In the genomic region with DNA sequence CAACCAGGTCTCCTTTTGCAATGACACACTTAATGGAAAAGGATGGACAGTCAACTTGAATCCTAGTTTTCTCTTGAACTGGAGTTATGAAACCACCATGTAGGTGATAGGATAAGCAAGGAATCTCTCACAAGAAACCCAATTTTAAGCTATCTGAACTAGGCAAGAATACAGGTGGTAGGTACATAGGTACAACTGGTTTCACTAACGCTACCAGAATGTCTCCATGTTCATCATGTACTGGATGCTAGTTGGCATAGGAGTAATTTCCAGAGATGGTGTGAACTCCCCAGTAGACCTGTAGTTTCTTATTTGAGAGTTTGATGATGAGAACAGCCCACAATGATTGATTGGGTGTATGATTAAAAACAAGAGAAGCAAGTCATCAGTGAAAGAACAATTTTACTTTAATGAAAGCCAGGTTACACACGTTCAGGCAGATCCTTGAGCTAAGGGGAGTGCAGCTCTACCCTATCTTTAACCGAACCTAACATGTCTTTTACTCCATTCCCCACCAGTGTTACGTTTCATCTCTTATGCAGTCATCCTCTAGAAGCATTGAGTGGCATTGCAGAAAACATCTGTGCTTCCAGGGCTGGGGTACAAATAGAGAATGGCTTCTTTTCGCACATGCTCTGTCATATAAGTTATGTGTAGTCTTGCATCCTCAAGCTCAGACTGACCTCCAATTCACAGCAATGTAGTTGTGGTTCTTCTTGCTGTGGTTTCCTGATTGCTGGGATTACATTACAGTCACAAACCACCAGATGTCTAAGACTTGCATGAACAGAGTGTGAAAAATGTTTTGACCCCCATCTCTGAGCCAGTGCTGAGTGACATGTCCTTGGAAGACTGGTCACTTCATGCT, we compare ENCODE assay signal across 8 mouse cellular contexts. TPM values are rescaled to one million over a fixed set of nuclear protein-coding genes. Genes with fewer than 3 reads are reported as not detected.
DNase-seq lines count a peak whose midpoint lies in the region; ATAC-seq and TF ChIP-seq lines count a peak whose summit lies in the region.

No protein-coding gene starts in this region.

- H3K9me3 ChIP-seq in ES-E14 (ENCODE audit: control insufficient read depth, insufficient read depth, low read depth, low read length), result no peaks in the 10 kb centered on the region
- no peaks in the 10 kb centered on the region for H3K9me3 ChIP-seq in forebrain, embryonic 15.5 days
- H3K9me3 ChIP-seq in liver, embryonic 14.5 days (ENCODE audit: control insufficient read depth, low read length), result no peaks in the 10 kb centered on the region

- in situ Hi-C loops in ES-E14 (cut with MboI; ENCODE audit: low sequenced_read_pairs in 2 of 2, unreplicated experiment in 2 of 2), result no loop called here

- DNase-seq in cerebellum, adult 2 months, result no peak
- DNase-seq in ES-E14 (ENCODE audit: low read depth, low spot score), result no peak
- DNase-seq in liver, embryonic 14.5 days (ENCODE audit: low read depth in 3 of 3, low spot score in 3 of 3), result no peak
- DNase-seq in spleen, postnatal 14 days (ENCODE audit: low spot score in 2 of 2), result no peak
- DNase-seq in ovary, postnatal 36 days (ENCODE audit: low spot score), result no peak

- H3K27me3 ChIP-seq in cerebellum, adult 2 months (ENCODE audit: control insufficient read depth, insufficient read depth, low read length), result no peaks in the 10 kb centered on the region
- H3K27me3 ChIP-seq in forebrain, embryonic 15.5 days, result no peaks in the 10 kb centered on the region
- no peaks in the 10 kb centered on the region for H3K27me3 ChIP-seq in liver, embryonic 14.5 days (ENCODE audit: control insufficient read depth, insufficient read depth, low read length)

- no peak for TF ChIP-seq POLR2A in cerebellum, adult 2 months (IDR thresholded peaks at IDR 0.05; ENCODE audit: borderline replicate concordance, insufficient read depth, low read length)

- H3K4me1 ChIP-seq in cerebellum, adult 2 months (ENCODE audit: control insufficient read depth, insufficient read depth, low read length), result peaks cover 9% of the 10 kb centered on the region; the same call in 1 of the 2 replicates
- H3K4me1 ChIP-seq in ES-E14 (ENCODE audit: control insufficient read depth in 2 of 2, insufficient read depth in 2 of 2, low read length in 2 of 2, poor library complexity in 1 of 2), result no peaks in the 10 kb centered on the region; a peak in 1 of 4 replicates
- H3K4me1 ChIP-seq in forebrain, embryonic 15.5 days, result peaks cover 36% of the 10 kb centered on the region
- peaks cover 19 to 22% of the 10 kb centered on the region in 2 experiments for H3K4me1 ChIP-seq in liver, embryonic 14.5 days (replicated peaks; ENCODE audit: control insufficient read depth in 2 of 2, insufficient read depth in 2 of 2, low read length in 1 of 2)

- H3K27ac ChIP-seq in cerebellum, adult 2 months (ENCODE audit: insufficient read depth, low read length), result no peak overlapping the region
- no peak overlapping the region; the same call in 1 of the 2 replicates for H3K27ac ChIP-seq in ES-E14 (ENCODE audit: insufficient read depth, low read depth, low read length, poor library complexity, severe bottlenecking)
- H3K27ac ChIP-seq in forebrain, embryonic 15.5 days (replicated peaks), result peak overlapping the region; percentile 100
- peak overlapping the region; percentile 98 for H3K27ac ChIP-seq in liver, embryonic 14.5 days

- TF ChIP-seq CTCF in cerebellum, adult 2 months (IDR thresholded peaks at IDR 0.05; ENCODE audit: borderline replicate concordance, insufficient read depth, low read depth, low read length), result no peak
- TF ChIP-seq CTCF in liver, embryonic 14.5 days (IDR thresholded peaks at IDR 0.05; ENCODE audit: low read depth), result no peak

- no peak for ATAC-seq in cerebellum, adult (ENCODE audit: insufficient number of reproducible peaks, low FRiP score, low TSS enrichment)
- no peak for ATAC-seq in forebrain, embryonic 15.5 days (replicated peaks)
- ATAC-seq in liver, embryonic 14.5 days (ENCODE audit: insufficient read depth), result no peak
- ATAC-seq in inflammation-experienced regulatory T-cells, adult 6 months, result no peak

- TF ChIP-seq EP300 in liver, embryonic 14.5 days (IDR thresholded peaks at IDR 0.05; ENCODE audit: low read depth), result peak; percentile 13; the same call in 1 of the 2 replicates

- WGBS in cerebellum, adult 2 months, result 17% methylated on average over 5 of the region's 5 CpGs
- WGBS in forebrain, embryonic 15.5 days, result 35% methylated on average over 5 of the region's 5 CpGs
- WGBS in liver, embryonic 14.5 days (ENCODE audit: insufficient replicate concordance), result 35% methylated on average over 5 of the region's 5 CpGs

- H3K36me3 ChIP-seq in ES-E14 (ENCODE audit: control insufficient read depth, insufficient read depth, low read length, poor library complexity, severe bottlenecking), result peaks cover 20% of the 10 kb centered on the region; the same call in 1 of the 2 replicates
- H3K36me3 ChIP-seq in forebrain, embryonic 15.5 days, result peaks cover 39% of the 10 kb centered on the region
- peaks cover 58% of the 10 kb centered on the region for H3K36me3 ChIP-seq in liver, embryonic 14.5 days (replicated peaks; ENCODE audit: control insufficient read depth, insufficient read depth, low read depth)

- H3K4me2 ChIP-seq in forebrain, embryonic 15.5 days (replicated peaks), result peak overlapping the region; percentile 60
- H3K4me2 ChIP-seq in liver, embryonic 14.5 days (ENCODE audit: low read depth), result peak overlapping the region; percentile 87

- H3K9ac ChIP-seq in ES-E14 (ENCODE audit: insufficient read depth, low read depth, low read length, poor library complexity, severe bottlenecking), result no peak overlapping the region
- H3K9ac ChIP-seq in forebrain, embryonic 15.5 days (replicated peaks), result peak overlapping the region; percentile 95; the same call in 1 of the 2 replicates
- peak overlapping the region; percentile 95 for H3K9ac ChIP-seq in liver, embryonic 14.5 days (replicated peaks)

- peak overlapping the region; percentile 33 for H3K4me3 ChIP-seq in cerebellum, adult 2 months (replicated peaks; ENCODE audit: insufficient read depth, low read depth, low read length)
- H3K4me3 ChIP-seq in ES-E14 (ENCODE audit: insufficient read depth in 1 of 2, low read depth in 1 of 2, low read length in 2 of 2, poor library complexity in 1 of 2, severe bottlenecking in 1 of 2), result no peak overlapping the region
- H3K4me3 ChIP-seq in forebrain, embryonic 15.5 days, result peak overlapping the region; percentile 81
- peak overlapping the region; percentile 9 to 65; a peak in 3 of 4 replicates for H3K4me3 ChIP-seq in liver, embryonic 14.5 days (ENCODE audit: insufficient read depth in 1 of 2, low read depth in 2 of 2, low read length in 2 of 2)

TF ChIP-seq in ES-E14, 5 proteins besides CTCF, POLR2A, EP300 and RAD21:
- TF ChIP-seq CHD2 (IDR thresholded peaks at IDR 0.05; ENCODE audit: low read depth, low read length) (peak; percentile 30; the same call in 1 of the 2 replicates), ZNF384 (IDR thresholded peaks at IDR 0.05; ENCODE audit: low read depth, low read length) (no peak)
TF ChIP-seq in ES-E14: peak in this region for 1.

RNA-seq across cellular contexts. Expression of a gene that starts 2.0 kb away (rescaled TPM):
- 97.7 and 99.4 TPM in 2 replicates for polyA plus RNA-seq in cerebellum, adult 2 months (2012; rRNA removed)
- 14.4 and 18.2 TPM in 2 replicates for total RNA-seq in ES-E14 (2012; rRNA removed)
- polyA plus RNA-seq in forebrain, embryonic 15.5 days (2015; fragmentation: Nextera tagmentation; extraction: Ambion mirVana), result 140 and 150 TPM in 2 replicates
- polyA plus RNA-seq in liver, embryonic 14.5 days (2012; rRNA removed), result 42.4 and 42.9 TPM in 2 replicates
- polyA plus RNA-seq in liver, embryonic 14.5 days (2014; fragmentation: Nextera tagmentation; extraction: Ambion mirVana), result 97.3 and 107 TPM in 2 replicates
- polyA plus RNA-seq in inflammation-experienced regulatory T-cells, adult 6 months (2017; shearing (Covaris generic)), result 100 to 1,000 TPM; 177 to 251 (median 244) TPM

RNA-seq across cellular contexts. Expression of a gene that starts 16.6 kb away (rescaled TPM):
- 365 and 383 TPM in 2 replicates for polyA plus RNA-seq in cerebellum, adult 2 months (2012; rRNA removed)
- 459 and 494 TPM in 2 replicates for total RNA-seq in ES-E14 (2012; rRNA removed)
- polyA plus RNA-seq in forebrain, embryonic 15.5 days (2015; fragmentation: Nextera tagmentation; extraction: Ambion mirVana), result 410 and 421 TPM in 2 replicates
- polyA plus RNA-seq in liver, embryonic 14.5 days (2012; rRNA removed), result 86.5 and 191 TPM in 2 replicates
- 165 and 201 TPM in 2 replicates for polyA plus RNA-seq in liver, embryonic 14.5 days (2014; fragmentation: Nextera tagmentation; extraction: Ambion mirVana)
- polyA plus RNA-seq in inflammation-experienced regulatory T-cells, adult 6 months (2017; shearing (Covaris generic)), result 100 to 1,000 TPM in 2 of 3 experiments, 10 to 100 TPM in 1; 89.8 to 166 (median 118) TPM

Comparison
In these comparisons a context has a peak if more than half of its experiments do, and no peak if none do; other contexts are left out.
1. H3K27ac ChIP-seq: peak in forebrain, embryonic 15.5 days (single experiment) and liver, embryonic 14.5 days (single experiment); none in cerebellum, adult 2 months (single experiment) and ES-E14 (single experiment).
2. H3K4me3 ChIP-seq: peak in cerebellum, adult 2 months (single experiment), forebrain, embryonic 15.5 days (single experiment) and liver, embryonic 14.5 days (2 of 2); none in ES-E14 (0 of 2).